Mouse (Mus musculus): ENCODE data around the gene Chl1. TPM values are rescaled to one million over a fixed set of nuclear protein-coding genes. Genes with fewer than 3 reads are reported as not detected.

Gene Chl1
- polyA plus RNA-seq, 1 experiment from 2014 or later: 108 TPM

DNA sequence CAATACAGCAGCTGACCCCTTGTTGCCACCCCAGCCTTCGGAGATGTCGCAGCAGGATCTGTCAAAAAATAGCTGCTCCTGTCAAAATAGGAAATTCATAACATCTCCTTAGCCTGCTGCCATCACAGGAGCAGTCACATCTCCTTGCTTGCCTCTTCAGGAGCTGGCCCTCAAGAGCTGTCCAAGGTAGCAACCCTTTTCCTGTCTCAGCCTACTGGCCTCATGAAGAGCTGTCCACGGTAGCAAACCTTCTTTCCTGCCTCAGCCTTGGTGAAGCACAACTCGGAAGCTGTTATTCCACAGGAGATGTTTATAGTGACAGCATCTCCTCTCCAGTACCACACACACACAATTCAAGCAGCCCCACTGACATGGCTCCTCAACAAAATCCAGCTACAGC is 243.5 kb downstream of the Chl1 start:
- no peak overlapping the region for H3K4me2 ChIP-seq
- H3K9ac ChIP-seq: no peak overlapping the region
- H3K27ac ChIP-seq: no peak overlapping the region
- no peaks in the 10 kb centered on the region for H3K27me3 ChIP-seq
- no peak for ATAC-seq (ENCODE audit: low FRiP score)
- WGBS: 77% methylated on average over 4 of the region's 4 CpGs
- peaks cover 6% of the 10 kb centered on the region; the same call in 1 of the 2 replicates for H3K4me1 ChIP-seq (replicated peaks)
- no peaks in the 10 kb centered on the region for H3K36me3 ChIP-seq
- no peak overlapping the region for H3K4me3 ChIP-seq
- H3K9me3 ChIP-seq: no peaks in the 10 kb centered on the region

- Histone ChIP-seq H3K9ac (no peak overlapping the region), H3K4me1 (replicated peaks) (no peaks in the 10 kb centered on the region), H3K36me3 (no peaks in the 10 kb centered on the region), H3K9me3 (peaks cover 8% of the 10 kb centered on the region; the same call in 1 of the 2 replicates), H3K27me3 (no peaks in the 10 kb centered on the region), H3K27ac (no peak overlapping the region), H3K4me2 (no peak overlapping the region), H3K4me3 (no peak overlapping the region)
- whole genome bisulfite sequencing: 80% methylated on average over 3 of the region's 3 CpGs
- no peak for ATAC-seq (ENCODE audit: low FRiP score)
Measured at GRCm38 (mm10) chr6:103766830-103767229, 256.4 kb downstream of the Chl1 start.

- H3K36me3 ChIP-seq: no peaks in the 10 kb centered on the region
- H3K4me3 ChIP-seq: no peak overlapping the region
Measured at GRCm38 (mm10) chr6:103781058-103781457, 270.7 kb downstream of the Chl1 start.

GRCm38 (mm10) chr6:103791077-103791632 is 280.8 kb downstream of the Chl1 start:
- WGBS: 73% methylated on average over 2 of the region's 2 CpGs
- Histone ChIP-seq H3K36me3 (no peaks in the 10 kb centered on the region), H3K27me3 (no peaks in the 10 kb centered on the region), H3K9me3 (no peaks in the 10 kb centered on the region), H3K27ac (no peak overlapping the region), H3K9ac (no peak overlapping the region), H3K4me1 (replicated peaks) (no peaks in the 10 kb centered on the region), H3K4me3 (no peak overlapping the region), H3K4me2 (no peak overlapping the region)
- ATAC-seq (ENCODE audit: low FRiP score): no peak

More at GRCm38 (mm10) chr6:103781058-103781457, 270.7 kb downstream of the Chl1 start:
- Histone ChIP-seq H3K27ac (no peak overlapping the region), H3K4me1 (replicated peaks) (no peaks in the 10 kb centered on the region), H3K4me2 (no peak overlapping the region), H3K9me3 (no peaks in the 10 kb centered on the region), H3K27me3 (no peaks in the 10 kb centered on the region), H3K9ac (no peak overlapping the region)
- ATAC-seq (ENCODE audit: low FRiP score): peak; percentile 36; the same call in 1 of the 2 replicates
- WGBS: 70% methylated on average over 5 of the region's 5 CpGs

DNA sequence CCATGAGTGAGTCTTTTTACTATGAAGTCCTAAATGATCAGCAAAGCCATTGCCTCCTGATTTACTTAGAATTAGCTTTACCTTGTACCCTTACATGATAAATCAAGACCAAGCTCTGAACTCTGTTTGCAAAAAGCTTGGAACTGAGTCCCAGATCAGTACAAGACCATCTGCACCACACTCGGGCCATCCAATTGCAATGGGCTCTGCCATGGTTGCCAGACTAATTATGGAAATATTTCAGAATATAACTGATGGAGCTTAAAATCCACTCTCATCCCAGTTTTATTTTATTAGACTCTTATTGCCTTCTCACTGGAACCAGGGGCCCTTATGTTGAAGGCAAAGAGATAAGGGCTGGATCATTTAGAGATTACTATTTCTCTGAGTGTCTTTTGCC is 284.9 kb downstream of the Chl1 start:
- no peak overlapping the region for H3K4me2 ChIP-seq
- ATAC-seq (ENCODE audit: low FRiP score): no peak
- 61% methylated on average over 1 of the region's 1 CpGs for WGBS
- H3K4me1 ChIP-seq (replicated peaks): no peaks in the 10 kb centered on the region
- no peaks in the 10 kb centered on the region for H3K27me3 ChIP-seq
- H3K27ac ChIP-seq: no peak overlapping the region
- no peak overlapping the region for H3K4me3 ChIP-seq
- H3K9ac ChIP-seq: no peak overlapping the region
- H3K9me3 ChIP-seq: no peaks in the 10 kb centered on the region
- H3K36me3 ChIP-seq: no peaks in the 10 kb centered on the region
